Mouse (Mus musculus): ENCODE data around the gene Cabin1.
A peak's percentile ranks its signal among the peaks of the same experiment; 100 is the strongest.
"Not testable (repeated sequence)": the region's sequence is repeated elsewhere in the genome, so short reads cannot be mapped to it uniquely, and the experiment has no call there.

The Cabin1 gene

DNA sequence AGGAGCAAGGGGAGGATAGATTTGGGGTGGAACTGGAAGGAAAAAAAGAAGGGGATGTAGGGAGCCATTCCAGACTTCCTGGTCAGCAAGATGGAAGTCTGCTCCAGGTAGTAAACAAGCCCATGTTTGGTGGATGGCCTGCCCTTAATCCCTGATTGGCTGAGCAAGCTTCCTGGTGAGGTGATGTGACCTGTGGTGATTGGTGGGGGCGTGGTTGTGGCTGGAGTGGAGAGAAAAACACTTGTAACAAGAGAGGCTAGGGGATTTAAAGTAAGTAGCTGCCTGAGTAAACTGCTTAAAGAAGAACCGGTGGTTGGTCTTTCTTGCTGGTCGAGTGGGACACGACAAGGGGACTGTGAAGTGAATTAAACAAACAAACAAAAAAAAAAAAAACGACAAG, 3.6 kb upstream of the Cabin1 start:
- not testable (repeated sequence) for DNase-seq (ENCODE audit: low spot score)

DNA sequence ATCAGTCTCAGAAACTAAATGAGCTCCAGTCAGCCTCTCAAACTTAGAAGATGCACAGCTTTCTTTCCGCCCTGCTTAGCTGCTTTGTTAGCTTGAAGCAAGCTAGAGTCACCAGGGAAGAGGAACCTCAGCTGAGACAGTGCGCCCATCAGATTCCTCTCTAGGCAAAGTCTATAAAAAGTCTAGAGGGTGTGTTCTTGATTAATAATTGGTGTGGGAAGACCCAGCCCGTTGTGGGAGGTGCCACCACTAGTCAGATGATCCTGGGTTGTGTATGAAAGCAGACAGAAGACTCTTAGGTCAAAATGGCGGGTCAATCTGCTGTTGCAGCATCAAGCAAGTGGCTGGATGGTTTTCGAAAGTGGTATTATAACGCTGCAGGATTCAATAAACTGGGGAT, 2.7 kb upstream of the Cabin1 start:
- no peak for DNase-seq (ENCODE audit: low spot score)

DNA sequence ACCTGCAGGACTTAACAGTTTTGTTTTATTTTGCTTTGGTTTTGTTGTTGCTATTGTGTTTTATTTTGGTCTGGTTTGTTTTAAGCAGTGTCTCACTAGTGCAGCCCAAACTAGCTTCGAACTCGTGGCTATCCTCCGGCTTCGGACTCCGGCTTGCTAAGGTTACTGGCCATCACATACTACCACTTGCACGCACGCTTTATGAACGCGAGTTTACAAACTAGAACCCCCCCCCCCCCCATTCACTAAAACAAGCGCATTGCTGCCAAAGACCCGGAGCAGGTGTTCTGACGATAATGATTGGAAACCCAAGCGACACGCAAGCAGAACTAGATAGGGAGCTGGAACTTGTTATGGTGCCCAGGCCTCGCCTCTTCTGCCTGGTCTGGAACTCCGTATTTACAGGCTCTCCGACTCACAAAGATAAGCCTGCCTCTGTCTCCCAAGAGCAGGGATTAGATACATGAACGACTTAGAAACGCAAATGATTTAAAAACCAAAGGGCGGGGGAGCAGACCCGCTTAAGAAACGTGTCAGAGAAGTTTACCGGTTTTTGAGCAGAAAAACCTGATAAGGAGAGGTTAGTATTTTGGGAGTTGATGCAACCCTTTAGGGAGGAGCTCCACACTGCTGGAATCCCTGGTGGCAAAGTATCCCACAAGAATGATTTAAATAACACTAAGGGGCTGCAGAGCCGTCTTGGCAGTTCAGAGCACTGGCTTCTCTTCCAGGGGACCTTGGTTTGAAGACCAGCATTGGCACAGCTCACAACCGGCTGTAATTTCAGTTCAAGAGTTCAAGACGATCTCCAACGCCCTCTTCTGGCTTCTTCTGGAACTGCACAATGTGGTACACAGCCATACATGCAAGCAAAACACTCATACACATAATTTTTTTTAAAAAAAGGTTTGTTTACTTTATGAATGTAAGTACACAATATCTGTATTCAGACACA, 655 bp upstream of the Cabin1 start:
- peak; percentile 73 for DNase-seq (ENCODE audit: low spot score)

DNA sequence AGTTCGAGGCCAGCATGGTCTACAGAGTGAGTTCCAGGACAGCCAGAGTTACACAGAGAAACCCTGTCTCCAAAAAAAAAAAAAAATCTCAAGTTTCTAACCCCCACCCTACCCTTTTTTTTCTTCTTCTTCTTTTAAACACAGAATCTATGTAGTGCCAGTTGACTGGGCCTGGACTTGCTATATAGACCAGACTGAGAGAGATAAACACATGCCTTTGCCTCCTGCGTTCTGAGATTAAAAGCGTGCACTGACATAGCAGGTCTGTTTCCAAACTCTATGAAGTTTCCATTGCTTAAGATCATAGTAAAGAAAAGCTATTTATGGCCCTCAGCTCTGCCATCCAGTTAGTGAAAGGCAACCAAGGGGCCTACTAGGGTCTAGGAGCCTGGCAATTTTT, 1.7 kb downstream of the Cabin1 start:
- no peak for DNase-seq (ENCODE audit: low spot score)

DNA sequence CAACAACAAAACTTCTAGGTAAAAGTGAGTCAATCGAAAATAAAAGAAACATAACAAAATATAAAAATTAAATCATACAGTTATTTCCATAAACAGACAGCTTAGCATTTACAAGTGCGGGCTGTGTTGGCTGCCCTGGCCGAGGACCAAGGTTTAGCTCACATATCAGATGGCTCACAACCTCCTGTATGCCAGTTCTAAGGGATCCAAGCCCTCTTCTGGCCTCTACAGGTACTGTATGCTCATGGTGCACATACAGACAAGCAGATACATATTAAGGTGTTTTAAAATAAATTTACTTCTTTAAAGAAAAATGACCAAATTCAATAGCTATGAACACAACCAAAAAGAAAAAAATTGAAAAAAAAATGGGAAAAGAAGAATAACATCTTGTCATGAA, 3.8 kb downstream of the Cabin1 start:
- DNase-seq (ENCODE audit: low spot score), result no peak

DNA sequence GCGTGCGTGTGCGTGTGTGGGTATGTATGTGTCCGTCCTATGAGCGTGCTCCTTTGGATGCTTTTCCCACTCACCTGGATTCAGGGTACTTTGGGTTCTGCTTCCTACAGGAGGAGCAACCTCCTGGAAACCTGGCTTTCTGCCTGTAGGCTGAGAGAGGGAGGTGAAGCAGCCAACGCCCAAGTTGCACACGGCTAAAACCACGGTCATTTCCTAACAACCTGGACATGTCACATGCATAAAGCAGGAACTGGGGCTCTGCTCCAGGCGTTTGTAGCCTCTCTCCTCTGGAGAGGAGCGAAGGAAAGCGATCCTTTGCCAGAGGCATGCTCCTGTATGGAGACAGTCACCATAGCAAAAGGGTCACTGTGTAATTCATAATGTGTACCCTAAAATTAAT, 7.4 kb downstream of the Cabin1 start:
- no peak for DNase-seq (ENCODE audit: low spot score)

DNA sequence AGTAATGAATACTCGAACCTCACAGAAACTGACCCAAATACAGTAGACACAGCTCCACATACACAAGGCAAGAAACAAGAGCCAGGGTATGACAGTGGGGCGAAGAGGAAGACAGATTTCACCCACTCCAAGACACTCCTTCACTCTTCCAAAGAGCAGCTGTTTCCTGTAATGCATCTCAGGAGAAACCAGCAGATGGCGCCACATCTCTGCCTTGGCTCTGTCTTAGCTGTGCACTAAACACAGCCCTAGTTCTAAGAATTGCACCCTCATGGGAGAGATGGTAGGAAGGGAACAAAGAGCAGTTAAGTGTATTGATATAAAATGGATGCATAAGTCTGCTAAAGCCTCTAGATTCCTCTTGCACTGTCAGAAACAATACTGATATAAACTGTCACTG, 20.1 kb downstream of the Cabin1 start:
- peak; percentile 83 for DNase-seq (ENCODE audit: low spot score)

DNA sequence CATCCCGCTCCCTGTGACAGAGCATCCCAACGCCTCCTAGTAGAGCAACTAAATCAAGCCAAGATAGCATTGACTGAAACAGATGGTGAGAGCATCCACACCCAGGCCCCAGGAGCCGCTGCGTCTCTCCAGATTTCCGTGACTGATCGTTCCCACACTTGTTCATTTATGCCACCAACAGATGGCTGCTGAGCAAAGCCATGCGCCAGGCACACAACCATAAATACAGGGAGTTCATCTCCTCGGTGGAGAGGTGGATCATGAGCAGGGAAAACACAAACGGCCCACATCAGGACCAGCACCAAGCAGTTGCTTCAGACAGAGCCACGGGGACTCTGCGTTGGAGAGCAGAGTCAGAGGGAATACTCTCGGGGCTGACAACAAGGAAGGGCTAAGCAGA, 20.8 kb downstream of the Cabin1 start:
- DNase-seq (ENCODE audit: low spot score), result no peak

DNA sequence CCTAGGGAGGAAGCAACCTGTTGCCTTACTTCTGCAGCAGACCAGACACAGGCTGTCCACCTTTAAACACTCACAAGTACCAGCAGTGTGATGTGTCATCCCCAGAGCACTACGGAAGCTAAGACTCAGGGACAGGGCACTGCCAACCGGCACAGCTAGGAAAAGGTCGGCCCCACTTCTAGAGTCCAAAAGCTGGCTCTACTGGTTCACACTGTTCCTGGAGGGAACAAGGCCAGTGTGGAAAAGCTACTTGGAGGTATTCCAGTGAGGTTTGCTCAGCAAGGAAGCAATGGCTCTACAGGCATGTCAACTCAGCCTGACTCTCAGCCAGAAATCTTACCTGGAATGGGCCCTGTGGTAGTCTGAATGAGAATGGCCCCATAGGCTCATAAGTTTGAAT, 23.3 kb downstream of the Cabin1 start:
- peak; percentile 11 for DNase-seq (ENCODE audit: low spot score)

DNA sequence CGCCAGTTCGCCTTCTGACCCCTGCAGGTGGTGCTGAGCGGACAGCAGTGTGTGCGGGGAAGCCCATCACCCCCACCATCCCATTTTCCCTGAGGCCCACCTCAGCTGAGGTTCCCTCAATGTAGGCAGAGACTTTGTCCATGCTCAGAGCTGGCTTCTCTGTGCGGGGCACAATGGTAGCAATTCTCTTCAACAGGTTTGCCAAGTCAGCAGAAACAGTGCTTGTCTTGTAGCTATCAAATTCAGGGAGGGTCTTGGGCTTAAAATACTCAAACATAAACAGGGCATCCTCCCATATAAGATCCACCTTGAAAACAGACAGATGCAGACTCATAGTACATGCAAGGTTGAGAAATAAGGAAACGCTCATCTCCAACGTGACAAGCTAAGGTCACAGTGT, 38.7 kb downstream of the Cabin1 start:
- DNase-seq (ENCODE audit: low spot score), result no peak

DNA sequence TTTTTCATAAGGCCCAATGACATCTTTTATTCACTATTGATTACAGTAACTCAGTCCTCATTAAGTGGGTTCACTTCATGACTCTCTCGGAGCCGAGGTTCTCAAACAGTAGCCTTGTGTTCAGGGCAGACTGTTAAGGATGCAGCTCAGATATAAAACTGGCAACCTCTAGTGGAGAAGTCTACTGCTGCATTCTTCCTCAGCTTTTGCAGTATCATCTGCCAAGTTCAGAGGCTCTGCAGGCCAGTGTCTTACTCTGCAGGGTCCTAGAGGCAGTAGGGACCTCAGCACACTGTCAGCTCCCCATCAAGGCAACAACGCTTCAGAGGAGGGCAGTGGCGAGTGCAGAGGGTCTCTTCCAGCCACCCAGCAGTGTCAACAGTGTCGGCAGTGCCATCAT, 43.9 kb downstream of the Cabin1 start:
- no peak for DNase-seq (ENCODE audit: low spot score)

DNA sequence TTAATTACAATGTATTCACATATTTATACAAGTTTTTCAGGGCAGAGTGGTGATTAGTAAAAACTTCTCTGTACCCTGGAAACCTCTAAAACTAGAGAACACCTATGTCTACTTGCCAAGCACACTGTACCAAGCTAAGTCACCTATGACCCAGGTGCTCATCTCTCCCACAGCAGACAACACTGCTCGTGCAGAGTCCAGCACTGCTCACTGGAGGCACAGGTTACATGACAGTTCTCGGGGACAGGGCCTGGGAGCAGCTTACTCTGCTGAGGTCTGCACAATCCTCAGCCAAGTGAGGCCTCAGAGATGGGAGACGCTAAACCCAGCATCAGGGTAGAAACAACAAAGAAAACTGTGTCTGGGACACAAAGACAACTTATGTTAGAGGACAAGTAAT, 49.3 kb downstream of the Cabin1 start:
- DNase-seq (ENCODE audit: low spot score), result no peak

DNA sequence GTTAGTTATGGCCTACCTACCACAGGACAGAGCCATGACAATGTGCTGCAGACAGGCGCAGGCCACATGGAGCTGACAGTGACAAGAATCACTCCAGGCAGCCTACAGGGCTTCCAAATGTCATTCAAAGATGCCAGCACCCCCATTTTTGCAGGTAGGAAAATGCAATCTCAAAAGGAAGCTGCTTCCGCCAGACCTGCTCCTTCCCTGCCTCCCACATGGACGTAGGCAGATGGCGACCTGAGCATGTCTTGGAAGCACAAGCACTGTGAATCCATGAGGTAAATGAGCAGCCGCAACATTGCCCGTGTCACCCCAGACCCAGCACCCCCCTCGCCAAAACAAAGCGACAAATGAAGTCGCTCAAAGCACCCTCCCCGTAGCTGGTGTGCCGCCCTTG, 51.1 kb downstream of the Cabin1 start:
- DNase-seq (ENCODE audit: low spot score), result no peak

DNA sequence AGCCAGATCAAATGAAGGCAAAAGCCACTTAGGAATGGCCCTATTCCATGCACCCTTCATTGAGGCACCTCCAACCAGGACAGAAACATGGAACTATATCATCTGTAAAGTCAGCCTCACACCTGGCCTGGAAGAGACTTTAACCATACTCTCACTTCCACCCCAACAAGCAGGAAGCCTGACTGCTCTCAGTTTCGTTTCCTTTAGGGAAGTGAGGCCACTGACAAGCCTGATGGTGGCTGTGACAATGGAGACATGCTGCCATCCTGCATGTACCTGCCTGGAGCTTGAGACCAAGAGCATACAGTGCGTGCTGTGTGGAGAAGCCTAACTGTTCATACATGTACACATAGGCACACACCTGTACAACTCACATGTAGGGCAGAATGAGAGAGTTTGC, 53.9 kb downstream of the Cabin1 start:
- DNase-seq (ENCODE audit: low spot score), result no peak

DNA sequence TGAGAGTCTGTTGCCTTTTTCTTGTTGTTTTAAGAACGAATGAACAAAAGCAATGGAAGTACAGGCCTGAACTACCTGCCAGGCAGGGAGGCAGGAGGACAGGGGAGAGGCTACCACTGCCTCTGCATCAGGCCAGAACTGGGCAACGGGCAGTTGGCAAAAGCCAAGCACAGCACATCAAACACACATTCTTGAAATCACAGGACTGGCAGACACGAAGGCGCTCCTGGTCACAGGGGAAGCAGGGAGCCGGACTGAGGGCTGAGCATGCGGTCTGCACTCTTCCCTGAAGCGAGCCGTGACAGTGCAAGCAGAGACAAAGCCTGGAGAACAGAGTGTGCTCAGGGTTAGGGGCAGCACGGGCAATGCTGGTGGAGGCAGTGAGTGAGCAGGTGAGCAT, 54.9 kb downstream of the Cabin1 start:
- DNase-seq (ENCODE audit: low spot score), result no peak

DNA sequence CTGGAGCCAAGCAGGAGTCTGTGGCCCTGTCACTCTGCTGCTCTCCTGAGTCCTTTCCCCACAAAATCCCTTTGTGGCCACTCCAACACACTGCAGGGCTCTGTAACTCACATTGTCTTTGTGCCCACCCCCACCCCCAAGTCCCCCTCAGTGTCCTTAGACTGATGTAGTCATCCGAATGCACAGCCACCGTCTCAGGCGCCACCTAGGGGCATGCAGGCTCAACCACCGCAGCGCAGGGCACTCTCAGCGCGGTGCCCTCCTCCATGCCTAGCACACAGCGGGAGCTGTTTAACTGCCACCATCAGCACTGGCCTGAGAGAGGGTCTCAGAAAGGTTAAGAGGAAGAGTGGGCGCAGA, 55.5 kb downstream of the Cabin1 start:
- DNase-seq (ENCODE audit: low spot score), result peak; percentile 20

DNA sequence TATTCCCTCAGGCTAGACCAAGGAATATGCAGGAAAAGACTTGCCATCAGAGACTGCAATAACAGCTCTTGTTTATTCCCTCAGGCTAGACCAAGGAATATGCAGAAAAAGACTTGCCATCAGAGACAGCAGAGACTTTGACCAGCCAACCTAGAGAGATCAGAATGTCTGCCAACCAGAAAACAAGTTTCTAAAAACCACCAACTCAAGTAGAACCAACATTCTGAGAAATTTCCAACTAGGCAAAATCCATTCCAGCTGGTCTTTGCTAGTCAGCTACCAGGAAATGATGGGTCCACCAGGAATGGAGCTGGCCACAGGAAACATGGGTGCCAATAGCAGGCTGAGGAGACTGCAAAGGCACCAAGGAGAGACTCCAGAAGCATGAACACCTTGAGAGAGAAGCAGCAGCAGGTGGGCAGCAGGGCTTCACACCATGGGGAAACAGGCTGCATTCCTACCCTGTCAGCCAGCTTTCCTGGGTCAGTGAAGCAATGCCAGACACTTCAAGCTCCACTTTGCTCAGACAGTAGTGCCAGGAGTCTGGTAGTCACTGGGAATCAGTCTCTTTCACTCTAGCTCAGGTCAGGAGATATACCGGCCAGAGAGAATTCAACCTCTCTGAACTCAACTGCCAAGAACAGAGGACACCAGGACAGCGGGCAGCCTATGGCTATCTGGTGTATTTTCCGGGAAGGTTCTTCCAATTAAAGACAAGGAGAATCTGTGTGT, 56.1 kb downstream of the Cabin1 start:
- no peak for DNase-seq (ENCODE audit: low spot score)

DNA sequence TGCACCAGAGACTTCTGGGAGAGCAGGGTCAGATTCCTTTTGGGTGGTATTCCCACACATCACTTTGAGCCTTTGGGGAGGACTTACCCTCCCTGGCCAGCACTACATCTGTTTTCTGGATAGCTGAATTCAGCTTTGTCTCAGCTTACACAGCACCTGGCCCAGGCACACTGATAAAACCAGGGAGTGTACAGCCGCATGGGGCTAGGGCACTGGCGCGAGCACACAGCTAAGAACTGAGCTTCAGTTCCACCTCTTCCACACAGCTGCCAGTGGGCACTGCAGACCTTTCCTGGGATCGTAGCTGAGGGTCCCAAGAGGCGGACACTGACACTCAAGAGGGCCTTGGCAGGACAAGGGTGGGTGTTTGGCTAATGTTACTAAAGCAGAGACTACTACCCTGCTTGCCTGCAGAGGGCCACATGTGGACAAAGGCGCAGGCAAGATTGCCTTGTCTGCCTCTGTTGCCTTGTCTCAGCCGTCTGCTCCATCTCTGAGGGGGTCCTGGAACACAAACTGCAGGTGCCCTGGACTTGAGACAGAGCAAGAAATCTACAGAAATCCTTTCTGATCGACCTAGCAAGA, 57.4 kb downstream of the Cabin1 start:
- DNase-seq (ENCODE audit: low spot score), result no peak

DNA sequence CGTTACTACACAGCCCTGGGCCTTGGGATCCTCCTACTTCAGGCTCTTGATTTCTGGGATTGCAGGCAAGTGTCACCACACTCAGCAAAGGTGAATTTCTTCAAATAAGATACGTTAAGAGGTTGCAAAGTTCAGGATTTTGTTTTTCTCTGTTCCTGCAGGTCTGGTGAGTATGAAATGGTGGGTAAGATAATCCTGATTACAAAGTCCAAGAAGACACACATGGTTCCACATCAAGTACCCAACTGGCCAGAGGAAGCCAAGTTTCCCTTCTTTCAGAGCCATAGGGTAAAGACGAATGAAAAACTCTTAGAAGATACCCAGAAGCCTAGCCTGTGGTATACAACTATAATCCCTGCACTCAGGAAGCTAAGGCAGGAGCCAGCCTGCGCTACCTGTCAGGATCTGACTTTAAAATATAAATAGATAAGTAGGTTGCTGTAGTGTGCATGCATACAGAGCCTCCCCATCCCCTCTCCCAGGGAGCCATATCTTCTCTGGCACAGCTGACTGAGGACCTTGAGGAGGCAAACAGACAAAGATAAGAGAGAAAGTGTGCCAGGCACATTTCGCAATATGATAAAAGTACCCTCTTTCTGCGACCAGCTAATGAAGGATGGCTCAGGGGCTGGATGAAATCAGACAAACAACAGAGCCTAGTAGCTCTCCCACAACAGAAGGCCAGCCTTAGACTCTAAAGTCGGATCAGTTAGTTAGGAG, 58.3 kb downstream of the Cabin1 start:
- no peak for DNase-seq (ENCODE audit: low spot score)

DNA sequence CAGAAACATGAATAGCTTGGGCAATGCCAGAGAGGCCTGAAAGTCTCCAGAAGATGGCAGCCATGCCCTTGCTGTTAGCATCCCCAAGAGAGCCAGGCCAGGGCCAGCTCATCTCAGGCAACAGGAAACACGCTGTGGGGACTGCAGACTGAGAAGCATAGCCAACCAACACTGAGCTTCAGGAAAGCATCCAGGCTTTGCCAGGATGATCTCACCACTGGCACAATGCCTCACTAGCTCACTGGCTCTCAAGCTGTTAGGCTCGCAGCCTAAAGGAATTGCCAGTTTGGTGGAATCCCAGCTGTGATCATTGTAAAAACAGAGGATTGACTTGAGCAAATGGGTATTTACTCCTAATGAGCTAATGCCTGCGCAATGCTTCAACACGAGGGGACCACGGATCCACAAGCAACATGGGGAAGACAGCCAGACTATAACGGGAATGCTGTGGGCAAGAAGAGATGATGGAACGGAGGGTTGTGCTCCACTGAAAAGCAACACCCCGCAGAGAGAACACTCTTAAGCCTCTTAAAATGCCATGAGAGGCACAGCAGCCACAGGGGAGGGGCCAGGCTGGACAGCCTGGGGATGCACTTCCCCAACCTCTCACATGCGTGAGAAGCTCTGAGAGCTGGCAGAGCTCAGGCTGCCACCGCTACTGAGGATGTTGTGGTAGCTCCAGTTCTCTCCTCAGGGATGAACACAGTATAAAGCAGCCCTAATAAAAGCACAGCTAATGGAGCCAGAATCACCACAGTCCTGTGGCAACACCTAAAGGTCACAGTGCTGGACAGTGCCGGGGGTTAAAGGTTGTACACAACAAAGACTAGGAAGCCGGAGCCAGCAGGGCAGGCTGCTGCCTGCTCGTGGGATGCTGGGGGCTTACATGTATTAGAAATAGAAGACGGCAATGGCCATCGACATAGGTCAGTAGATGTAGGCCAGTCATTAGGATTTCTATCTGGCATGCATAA, 59.6 kb downstream of the Cabin1 start:
- peak; percentile 77 for DNase-seq (ENCODE audit: low spot score)

DNA sequence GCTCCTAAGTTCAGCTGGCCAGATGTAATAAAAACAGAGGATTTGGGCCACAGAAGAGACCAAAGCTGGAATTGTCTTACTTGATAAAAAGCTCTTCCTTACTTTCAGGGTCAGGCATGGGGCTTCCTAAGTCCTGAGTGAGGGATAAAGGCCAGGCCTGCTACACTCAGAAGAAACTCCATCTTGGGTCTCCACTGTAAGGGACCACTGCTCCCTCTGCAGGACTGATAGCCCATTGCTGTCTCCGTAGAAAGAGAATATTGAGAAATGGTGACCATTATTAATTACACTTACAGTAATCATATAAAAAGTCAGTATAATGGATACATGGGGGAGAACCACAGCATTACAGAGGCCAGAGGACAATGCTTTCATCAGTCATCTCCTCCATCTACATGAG, 60.6 kb downstream of the Cabin1 start:
- peak; percentile 16 for DNase-seq (ENCODE audit: low spot score)
